Mouse (Mus musculus): Measurements from ENCODE around the gene Kcna7. TPM values are rescaled to one million over a fixed set of nuclear protein-coding genes. Genes with fewer than 3 reads are reported as not detected.

Gene Kcna7
- polyA plus RNA-seq, 1 experiment from 2014 or later, result not detected

DNA sequence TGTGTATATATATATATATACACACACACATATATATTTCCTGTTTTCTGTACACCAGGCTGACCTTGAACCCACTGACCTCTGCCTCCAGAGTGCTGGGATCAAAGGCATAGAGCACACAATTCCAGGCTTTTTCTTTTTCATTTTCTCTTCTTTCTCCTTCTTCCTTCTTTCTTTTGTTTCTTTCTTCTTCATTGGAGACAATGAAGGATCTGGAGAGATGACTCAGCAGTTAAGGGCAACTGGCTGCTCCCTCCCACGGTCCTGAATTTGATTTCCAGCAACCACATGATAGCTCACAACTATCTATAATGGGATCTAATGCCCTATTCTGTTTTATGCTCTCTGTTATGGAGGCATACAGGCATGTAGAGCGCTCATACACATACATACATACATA is 8.7 kb upstream of the Kcna7 start:
- H3K36me3 ChIP-seq (ENCODE audit: poor library complexity, severe bottlenecking), result peaks cover 12% of the 10 kb centered on the region
- H3K4me1 ChIP-seq, result peaks cover 26% of the 10 kb centered on the region
- no peak overlapping the region for H3K9ac ChIP-seq
- H3K4me2 ChIP-seq, result no peak overlapping the region
- H3K4me3 ChIP-seq, result no peak overlapping the region
- peaks cover 1% of the 10 kb centered on the region; the same call in 1 of the 2 replicates for H3K27me3 ChIP-seq
- no peak for ATAC-seq
- H3K27ac ChIP-seq, result no peak overlapping the region
- 79% methylated on average over 2 of the region's 2 CpGs for WGBS
- H3K9me3 ChIP-seq (replicated peaks), result no peaks in the 10 kb centered on the region

DNA sequence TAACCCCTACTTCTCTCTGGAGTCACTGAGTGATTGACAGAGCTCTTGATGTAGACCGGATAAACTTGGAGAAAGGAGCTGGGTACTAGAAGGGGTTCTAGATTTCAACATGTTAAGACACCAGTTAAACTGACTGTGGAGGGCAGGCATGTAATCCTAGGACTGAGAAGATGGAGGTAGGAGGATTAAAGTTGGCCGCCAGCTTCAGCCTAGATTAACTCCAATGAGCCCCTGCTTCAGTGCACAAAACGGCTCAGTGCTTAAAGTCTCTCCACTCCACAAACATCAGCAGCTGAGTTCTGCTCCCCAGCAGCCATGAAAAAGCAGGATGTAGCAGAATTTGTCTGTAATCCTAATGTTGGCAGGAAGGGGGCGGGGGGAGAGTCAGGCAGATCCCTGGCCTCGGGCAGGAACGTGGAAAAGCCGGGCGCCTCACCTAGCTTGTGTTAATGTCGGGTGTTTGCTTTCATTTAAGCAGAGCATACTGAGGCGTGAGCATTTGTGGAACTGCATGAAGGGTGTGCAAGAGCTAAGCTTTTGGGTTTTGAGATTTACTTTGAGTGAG is 3.9 kb upstream of the Kcna7 start:
- H3K27me3 ChIP-seq, result peaks cover 27% of the 10 kb centered on the region
- H3K4me1 ChIP-seq, result peaks cover 8% of the 10 kb centered on the region
- H3K4me3 ChIP-seq, result no peak overlapping the region
- 0 out of 2 replicates have a peak overlapping the region, but pooled peaks have one; percentile 2 for H3K9ac ChIP-seq
- no peak overlapping the region for H3K27ac ChIP-seq
- H3K36me3 ChIP-seq (ENCODE audit: poor library complexity, severe bottlenecking), result no peaks in the 10 kb centered on the region
- no peaks in the 10 kb centered on the region for H3K9me3 ChIP-seq (replicated peaks)
- no peak overlapping the region for H3K4me2 ChIP-seq
- 74% methylated on average over 10 of the region's 10 CpGs for WGBS
- ATAC-seq, result no peak

DNA sequence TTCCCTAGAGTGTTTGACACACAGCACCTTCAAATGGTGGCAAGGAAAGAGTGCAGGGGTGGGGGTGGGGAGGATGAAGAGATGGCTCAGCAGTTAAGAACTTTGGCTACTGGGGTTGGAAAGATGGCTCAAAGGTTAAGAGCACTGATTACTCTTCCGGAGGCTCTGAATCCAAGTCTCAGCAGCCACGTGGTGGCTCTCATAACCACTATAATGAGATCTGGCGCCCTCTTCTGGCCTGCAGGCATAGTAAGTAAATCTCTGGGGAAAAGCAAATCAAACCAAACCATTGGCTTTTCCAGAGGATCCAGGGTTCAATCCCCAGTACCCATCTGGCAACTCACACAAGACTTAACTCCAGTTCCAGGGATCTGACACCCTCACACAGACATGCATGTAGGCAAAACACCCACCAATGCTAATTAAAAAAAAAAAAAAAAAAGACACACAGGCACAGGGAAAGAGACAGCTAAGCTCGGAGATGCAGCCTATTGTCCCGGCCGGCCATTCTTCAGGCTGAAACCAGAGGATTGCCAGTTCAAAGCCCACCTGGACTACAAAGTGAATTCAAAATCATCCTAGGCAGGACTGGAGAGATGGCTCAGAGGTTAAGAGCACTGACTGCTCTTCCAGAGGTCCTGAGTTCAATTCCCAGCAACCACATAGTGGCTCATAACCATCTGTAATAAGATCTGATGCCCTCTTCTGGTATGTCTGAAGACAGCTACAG is 1.8 kb upstream of the Kcna7 start:
- Histone ChIP-seq H3K4me3 (no peak overlapping the region), H3K36me3 (ENCODE audit: poor library complexity, severe bottlenecking) (no peaks in the 10 kb centered on the region), H3K9ac (no peak overlapping the region), H3K4me1 (peaks cover 11% of the 10 kb centered on the region), H3K9me3 (replicated peaks) (no peaks in the 10 kb centered on the region), H3K27ac (no peak overlapping the region), H3K4me2 (no peak overlapping the region), H3K27me3 (peaks cover 48% of the 10 kb centered on the region)
- no peak for ATAC-seq
- 43% methylated on average over 6 of the region's 6 CpGs for WGBS

DNA sequence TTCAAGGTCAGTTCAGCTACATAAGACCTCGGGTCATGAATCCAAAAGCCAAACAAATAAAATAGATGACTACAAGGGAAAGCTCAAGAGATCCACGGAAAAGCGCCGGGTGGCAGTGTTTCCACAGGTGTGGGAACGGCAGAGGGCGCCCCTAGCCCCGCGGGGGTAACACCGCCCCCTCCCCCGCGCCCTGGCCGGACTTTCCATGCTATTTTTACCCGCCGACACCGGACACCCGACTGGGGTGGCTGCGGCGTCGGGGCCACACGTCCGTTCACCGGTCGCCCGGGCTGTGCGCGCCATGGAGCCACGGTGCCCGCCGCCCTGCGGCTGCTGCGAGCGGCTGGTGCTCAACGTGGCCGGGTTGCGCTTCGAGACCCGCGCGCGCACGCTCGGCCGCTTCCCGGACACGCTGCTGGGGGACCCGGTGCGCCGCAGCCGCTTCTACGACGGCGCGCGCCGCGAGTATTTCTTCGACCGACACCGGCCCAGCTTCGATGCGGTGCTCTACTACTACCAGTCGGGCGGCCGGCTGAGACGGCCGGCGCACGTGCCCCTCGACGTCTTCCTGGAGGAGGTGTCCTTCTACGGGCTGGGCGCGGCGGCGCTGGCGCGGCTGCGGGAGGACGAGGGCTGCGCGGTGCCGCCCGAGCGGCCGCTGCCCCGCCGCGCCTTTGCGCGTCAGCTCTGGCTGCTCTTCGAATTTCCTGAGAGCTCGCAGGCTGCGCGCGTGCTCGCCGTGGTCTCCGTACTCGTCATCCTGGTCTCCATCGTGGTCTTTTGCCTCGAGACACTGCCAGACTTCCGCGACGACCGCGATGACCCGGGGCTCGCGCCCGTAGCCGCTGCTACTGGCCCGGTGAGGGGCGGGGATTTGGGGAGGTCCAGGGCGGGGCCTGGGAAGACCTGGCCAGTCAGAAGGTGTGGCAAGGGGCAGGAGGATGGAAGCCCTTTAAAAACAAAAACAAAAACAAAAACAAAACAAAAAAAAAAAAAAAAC is 1.0 kb downstream of the Kcna7 start:
- ATAC-seq, result no peak
- Histone ChIP-seq H3K27ac (no peak overlapping the region), H3K36me3 (ENCODE audit: poor library complexity, severe bottlenecking) (no peaks in the 10 kb centered on the region), H3K4me1 (peaks cover 11% of the 10 kb centered on the region), H3K4me2 (peak overlapping the region; percentile 52), H3K27me3 (peaks cover 76% of the 10 kb centered on the region), H3K9ac (no peak overlapping the region), H3K9me3 (replicated peaks) (no peaks in the 10 kb centered on the region), H3K4me3 (peak overlapping the region; percentile 29)
- 3% methylated on average over 113 of the region's 114 CpGs for WGBS

DNA sequence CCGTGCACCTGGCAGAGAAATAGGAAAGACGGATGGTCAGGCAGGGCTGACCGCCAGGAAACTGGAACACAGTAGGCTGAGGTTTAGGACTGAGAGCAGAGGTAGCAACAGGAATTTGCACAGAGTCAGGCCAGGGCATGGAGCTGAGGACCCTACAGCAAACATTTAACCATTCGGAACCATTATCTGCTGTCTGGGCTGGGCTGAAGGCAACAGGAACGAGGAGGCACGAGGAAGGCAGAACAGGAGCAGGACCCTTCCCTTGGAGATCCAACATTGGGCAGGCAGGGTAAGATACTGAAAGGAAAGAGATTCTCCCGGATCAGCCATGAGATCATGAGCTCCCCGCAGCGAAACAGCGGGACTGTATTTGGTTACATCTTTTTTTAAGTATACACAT is 2.4 kb downstream of the Kcna7 start:
- ATAC-seq, result no peak

DNA sequence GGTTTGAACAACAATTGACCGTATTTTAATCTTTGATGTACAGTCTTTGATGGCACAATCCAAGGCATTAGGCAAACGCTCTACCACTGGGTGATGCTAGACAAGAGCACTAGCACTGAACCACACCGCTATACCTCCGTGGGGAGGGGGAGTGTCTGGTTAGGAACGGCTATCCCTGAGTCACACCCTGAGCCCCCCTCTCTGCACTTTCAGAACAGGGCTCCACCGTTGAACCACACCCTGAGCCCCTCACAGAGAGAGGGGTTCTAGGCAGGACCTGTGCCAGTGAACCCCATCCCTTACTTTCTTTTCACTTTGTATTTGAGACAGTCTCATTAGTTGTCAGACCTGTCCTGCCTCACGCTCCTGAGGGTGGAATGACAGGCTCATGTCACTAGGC is 2.9 kb downstream of the Kcna7 start:
- no peak overlapping the region for H3K4me2 ChIP-seq
- no peak for ATAC-seq
- H3K4me1 ChIP-seq, result peaks cover 15% of the 10 kb centered on the region
- H3K27me3 ChIP-seq, result peaks cover 86% of the 10 kb centered on the region
- no peak overlapping the region for H3K4me3 ChIP-seq
- no peaks in the 10 kb centered on the region for H3K36me3 ChIP-seq (ENCODE audit: poor library complexity, severe bottlenecking)
- WGBS, result 70% methylated on average over 7 of the region's 7 CpGs
- H3K27ac ChIP-seq, result no peak overlapping the region
- H3K9ac ChIP-seq, result no peak overlapping the region
- H3K9me3 ChIP-seq (replicated peaks), result no peaks in the 10 kb centered on the region

More for the DNA sequence above, 2.4 kb downstream of the Kcna7 start:
- H3K36me3 ChIP-seq (ENCODE audit: poor library complexity, severe bottlenecking), result no peaks in the 10 kb centered on the region
- H3K9ac ChIP-seq, result no peak overlapping the region
- no peaks in the 10 kb centered on the region for H3K9me3 ChIP-seq (replicated peaks)
- H3K4me2 ChIP-seq, result no peak overlapping the region
- no peak overlapping the region for H3K4me3 ChIP-seq
- H3K4me1 ChIP-seq, result peaks cover 11% of the 10 kb centered on the region
- 84% methylated on average over 10 of the region's 10 CpGs for WGBS
- peaks cover 81% of the 10 kb centered on the region for H3K27me3 ChIP-seq
- no peak overlapping the region for H3K27ac ChIP-seq

DNA sequence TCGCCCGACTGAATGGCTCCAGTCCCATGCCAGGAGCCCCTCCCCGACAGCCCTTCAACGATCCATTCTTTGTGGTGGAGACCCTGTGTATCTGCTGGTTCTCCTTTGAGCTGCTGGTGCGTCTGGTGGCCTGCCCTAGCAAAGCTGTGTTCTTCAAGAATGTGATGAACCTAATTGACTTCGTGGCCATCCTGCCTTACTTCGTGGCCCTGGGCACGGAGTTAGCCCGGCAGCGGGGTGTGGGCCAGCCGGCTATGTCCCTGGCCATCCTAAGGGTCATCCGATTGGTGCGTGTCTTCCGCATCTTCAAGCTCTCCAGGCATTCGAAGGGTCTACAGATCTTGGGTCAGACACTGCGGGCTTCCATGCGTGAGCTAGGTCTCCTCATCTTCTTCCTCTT is 3.5 kb downstream of the Kcna7 start:
- Histone ChIP-seq H3K4me3 (no peak overlapping the region), H3K4me2 (no peak overlapping the region), H3K4me1 (peaks cover 21% of the 10 kb centered on the region), H3K36me3 (ENCODE audit: poor library complexity, severe bottlenecking) (no peaks in the 10 kb centered on the region), H3K27me3 (peaks cover 92% of the 10 kb centered on the region), H3K9ac (no peak overlapping the region), H3K27ac (no peak overlapping the region), H3K9me3 (replicated peaks) (no peaks in the 10 kb centered on the region)
- 89% methylated on average over 17 of the region's 17 CpGs for WGBS
- ATAC-seq, result no peak

DNA sequence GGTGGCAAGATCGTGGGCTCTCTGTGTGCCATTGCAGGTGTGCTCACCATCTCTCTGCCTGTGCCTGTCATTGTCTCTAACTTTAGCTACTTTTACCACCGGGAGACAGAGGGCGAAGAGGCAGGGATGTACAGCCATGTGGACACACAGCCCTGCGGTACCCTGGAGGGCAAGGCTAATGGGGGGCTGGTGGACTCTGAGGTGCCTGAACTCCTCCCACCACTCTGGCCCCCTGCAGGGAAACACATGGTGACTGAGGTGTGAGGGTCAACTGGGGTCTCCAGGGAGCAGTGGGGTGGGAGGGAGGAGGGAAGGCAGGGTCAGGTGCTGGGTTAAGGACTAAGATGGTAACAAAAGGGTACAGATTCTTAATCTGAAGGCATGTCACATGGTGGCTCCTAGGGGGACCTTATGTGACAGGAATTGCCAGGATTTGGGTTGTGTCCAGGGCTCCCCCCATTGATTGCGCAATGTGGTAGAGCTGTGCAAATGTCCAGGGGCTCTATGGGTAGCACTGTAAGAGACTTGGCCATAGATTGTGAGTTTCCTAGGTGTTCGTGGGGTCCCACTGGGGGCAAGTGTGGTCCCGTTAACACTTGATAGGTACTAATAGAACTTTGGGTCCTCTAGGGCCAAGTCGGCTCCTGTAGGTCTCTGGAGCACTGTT is 4.2 kb downstream of the Kcna7 start:
- peaks cover 99% of the 10 kb centered on the region for H3K27me3 ChIP-seq
- no peak overlapping the region for H3K27ac ChIP-seq
- peaks cover 25% of the 10 kb centered on the region for H3K4me1 ChIP-seq
- H3K4me3 ChIP-seq, result no peak overlapping the region
- no peak for ATAC-seq
- H3K36me3 ChIP-seq (ENCODE audit: poor library complexity, severe bottlenecking), result no peaks in the 10 kb centered on the region
- H3K9ac ChIP-seq, result no peak overlapping the region
- no peaks in the 10 kb centered on the region for H3K9me3 ChIP-seq (replicated peaks)
- WGBS, result 87% methylated on average over 8 of the region's 8 CpGs
- H3K4me2 ChIP-seq, result no peak overlapping the region

DNA sequence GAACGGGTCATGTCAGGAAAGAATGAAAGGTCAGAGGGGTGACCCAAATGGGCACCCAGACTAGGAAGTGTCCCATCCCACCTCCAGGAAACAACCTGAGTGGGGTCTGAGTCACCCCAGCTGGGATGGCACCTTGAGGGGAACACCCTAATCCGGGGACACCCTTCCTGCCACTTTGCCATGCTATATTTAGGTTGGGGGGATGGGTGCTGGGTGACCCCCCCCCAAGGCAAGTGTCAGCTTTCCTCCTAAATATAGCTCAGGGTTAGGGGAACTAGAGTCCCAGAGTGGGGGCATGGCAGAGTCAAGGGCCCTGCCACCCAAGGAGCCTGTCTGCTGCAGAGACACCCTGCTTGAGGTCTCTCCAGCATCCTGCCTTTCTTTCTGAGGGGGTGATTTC is 7.0 kb downstream of the Kcna7 start:
- H3K4me2 ChIP-seq, result no peak overlapping the region
- H3K4me1 ChIP-seq, result peaks cover 18% of the 10 kb centered on the region
- no peak overlapping the region for H3K27ac ChIP-seq
- H3K36me3 ChIP-seq (ENCODE audit: poor library complexity, severe bottlenecking), result no peaks in the 10 kb centered on the region
- peaks cover 99% of the 10 kb centered on the region for H3K27me3 ChIP-seq
- no peak for ATAC-seq
- H3K4me3 ChIP-seq, result no peak overlapping the region
- H3K9ac ChIP-seq, result no peak overlapping the region
- 71% methylated on average over 2 of the region's 2 CpGs for WGBS
- no peaks in the 10 kb centered on the region for H3K9me3 ChIP-seq (replicated peaks)

DNA sequence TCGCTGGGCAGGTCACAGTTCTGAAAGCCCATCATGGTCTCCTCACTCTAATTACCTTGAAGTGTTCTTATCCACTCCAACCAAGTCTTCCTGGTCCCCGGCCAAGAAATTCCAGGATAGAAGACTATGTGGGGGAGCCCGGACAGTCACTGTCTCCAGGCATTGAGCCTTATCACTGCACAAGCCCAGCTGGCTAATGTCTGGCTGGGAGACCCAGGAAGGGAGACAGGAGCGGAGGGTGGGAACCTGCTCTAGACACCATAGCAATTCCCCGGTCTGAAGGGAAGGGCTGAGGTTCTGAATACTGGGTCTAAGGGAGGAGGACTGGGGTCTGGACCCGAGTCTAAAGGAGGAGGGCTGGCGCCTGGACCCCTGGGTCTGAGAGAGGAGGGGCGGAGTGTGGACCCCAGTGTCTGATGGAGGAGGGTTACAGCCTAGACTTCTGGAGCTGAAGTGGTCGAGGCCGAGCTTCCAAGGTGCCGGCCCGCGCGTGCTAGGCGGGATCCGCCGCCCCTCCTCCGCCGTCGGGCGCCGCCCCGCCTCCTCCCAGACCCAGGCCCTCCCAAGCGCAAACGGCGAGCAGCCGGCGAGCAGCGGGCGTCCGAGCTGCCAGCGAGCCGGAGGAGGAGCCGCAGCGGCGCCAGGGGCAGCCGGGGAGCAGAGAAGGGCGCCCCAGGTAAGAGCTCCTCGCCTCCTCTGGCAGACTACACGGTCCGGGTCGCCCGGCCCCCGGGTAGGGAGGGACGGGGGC is 7.8 kb downstream of the Kcna7 start, which contains the start of gene Ntf5:
Ntf5 (plus strand) TSS at position 583 of the 751 bp plus-strand sequence.
- H3K27ac ChIP-seq, result no peak within 1 kb of the TSS
- ATAC-seq, result peak; percentile 57

More for the DNA sequence above, 7.8 kb downstream of the Kcna7 start, which contains the start of gene Ntf5:
- H3K9me3 ChIP-seq (replicated peaks), result no peaks in the 10 kb centered on the region
- H3K9ac ChIP-seq, result peak within 1 kb of the TSS; percentile 50
- peaks cover 99% of the 10 kb centered on the region for H3K27me3 ChIP-seq
- no peaks in the 10 kb centered on the region for H3K36me3 ChIP-seq (ENCODE audit: poor library complexity, severe bottlenecking)
- WGBS, result 3% methylated on average over 29 of the region's 45 CpGs
- H3K4me1 ChIP-seq, result peaks cover 18% of the 10 kb centered on the region
- peak within 1 kb of the TSS; percentile 67 for H3K4me2 ChIP-seq
- peak within 1 kb of the TSS; percentile 45 for H3K4me3 ChIP-seq

Measured in forebrain, embryonic 13.5 days (tissue).